Mouse (Mus musculus) left cerebral cortex, adult 2 months (tissue): Measurements from ENCODE around the gene Ift172. TPM values are rescaled to one million over a fixed set of nuclear protein-coding genes. Genes with fewer than 3 reads are reported as not detected.
A peak's percentile ranks its signal among the peaks of the same experiment; 100 is the strongest.

ENCODE experiments used
- DNase-seq, 2 experiments: peaks; one replicate each; pipeline ENCODE4 v3.0.0; 2021 to 2022; ENCODE audit warnings: low spot score in 2 of 2, mixed read lengths in 1 of 2; ENCODE audit errors: extremely low spot score in 1 of 2
- H3K27ac ChIP-seq: fragments of 200-600 bp; 2 replicates; pipeline ENCODE4 v1.8.1; 2022
- H3K4me3 ChIP-seq: fragments of 200-600 bp; 2 replicates; pipeline ENCODE4 v1.8.1; 2022
- CTCF ChIP-seq: fragments of 200-600 bp; IDR thresholded peaks from 2 replicates; pipeline ENCODE4 v1.8.1; 2022; ENCODE audit warnings: antibody characterized with exemption, mild to moderate bottlenecking, moderate library complexity
- intact Hi-C: fragments of 180-260 bp; cut with DNase I; formaldehyde crosslinking; loops from one replicate; pipeline ENCODE4 v1.15.1; 2025
- long read RNA-seq, 2 experiments: library from polyadenylated mRNA; stranded (forward); transcript quantifications; one replicate each; pipeline ENCODE4 v2.0.0; 2021; ENCODE audit warnings: borderline mapping rate in 2 of 2
- total RNA-seq, 2 experiments: library from RNA; stranded (reverse); gene quantifications; 2 replicates each; pipeline ENCODE4 v1.2.3; 2021

Gene Ift172
- 100 to 1,000 TPM; 106 to 107 TPM for total RNA-seq
- long read RNA-seq, experiment 1, full-length matches to known transcripts: 44 of 79 reads
- long read RNA-seq, experiment 1, partial matches to known transcripts: 11 of 79 reads
- long read RNA-seq, experiment 1, other reads (novel, unspliced or antisense): 24 of 79 reads
- long read RNA-seq, experiment 2, full-length matches to known transcripts: 25 of 67 reads
- long read RNA-seq, experiment 2, partial matches to known transcripts: 8 of 67 reads
- long read RNA-seq, experiment 2, other reads (novel, unspliced or antisense): 34 of 67 reads

GRCm38 (mm10) chr5:31290521-31291360 is at the start of gene Ift172:
Gene Ift172 (minus strand): TSS chr5:31291116.
- intact Hi-C loops: no loop called here
- H3K27ac ChIP-seq: peak within 1 kb of the TSS; percentile 84
- peak; percentile 95 to 96 for DNase-seq
- no peak for TF ChIP-seq CTCF
- peak within 1 kb of the TSS; percentile 55 for H3K4me3 ChIP-seq

GRCm38 (mm10) chr5:31328255-31328654 is 37.3 kb upstream of the Ift172 start:
- intact Hi-C loops: loop anchor here (1.0 kb wide), 1 partner anchor 106 kb away; no protein-coding TSS in a partner anchor
- TF ChIP-seq CTCF: peak; percentile 79
- Histone ChIP-seq H3K27ac (no peak overlapping the region), H3K4me3 (no peak overlapping the region)
- DNase-seq: peak; percentile 54 to 58

- peak; percentile 38 for TF ChIP-seq CTCF
- DNase-seq: no peak
- no peak overlapping the region for H3K4me3 ChIP-seq
- intact Hi-C loops: no loop called here
- no peak overlapping the region for H3K27ac ChIP-seq
Observed at GRCm38 (mm10) chr5:31326850-31327249, 35.9 kb upstream of the Ift172 start.

- no peak overlapping the region for H3K4me3 ChIP-seq
- DNase-seq: no peak
- intact Hi-C loops: no loop called here
- no peak overlapping the region for H3K27ac ChIP-seq
- no peak for TF ChIP-seq CTCF
Observed at GRCm38 (mm10) chr5:31324085-31324484, 33.2 kb upstream of the Ift172 start.

GRCm38 (mm10) chr5:31322776-31323175 is 31.9 kb upstream of the Ift172 start:
- intact Hi-C loops: no loop called here
- TF ChIP-seq CTCF: no peak
- no peak overlapping the region for H3K27ac ChIP-seq
- H3K4me3 ChIP-seq: no peak overlapping the region
- no peak for DNase-seq

- intact Hi-C loops: no loop called here
- H3K4me3 ChIP-seq: no peak overlapping the region
- H3K27ac ChIP-seq: no peak overlapping the region
- no peak for TF ChIP-seq CTCF
- DNase-seq: no peak
Observed at GRCm38 (mm10) chr5:31312806-31313205, 21.9 kb upstream of the Ift172 start.

- no peak overlapping the region for H3K27ac ChIP-seq
- H3K4me3 ChIP-seq: no peak overlapping the region
- intact Hi-C loops: no loop called here
- DNase-seq: no peak
- no peak for TF ChIP-seq CTCF
Observed at GRCm38 (mm10) chr5:31303093-31303492, 12.2 kb upstream of the Ift172 start.

- no peak for TF ChIP-seq CTCF
- intact Hi-C loops: no loop called here
- no peak overlapping the region for H3K4me3 ChIP-seq
- H3K27ac ChIP-seq: no peak overlapping the region
- no peak for DNase-seq
Observed at GRCm38 (mm10) chr5:31301866-31302265, 10.9 kb upstream of the Ift172 start.

- DNase-seq: no peak
- intact Hi-C loops: no loop called here
- H3K27ac ChIP-seq: no peak overlapping the region
Observed at GRCm38 (mm10) chr5:31298486-31298885, 7.6 kb upstream of the Ift172 start.

GRCm38 (mm10) chr5:31297981-31298380 is 7.1 kb upstream of the Ift172 start:
- DNase-seq: no peak
- Histone ChIP-seq H3K4me3 (no peak overlapping the region), H3K27ac (no peak overlapping the region)
- intact Hi-C loops: no loop called here
- TF ChIP-seq CTCF: no peak

More at GRCm38 (mm10) chr5:31298486-31298885, 7.6 kb upstream of the Ift172 start:
- H3K4me3 ChIP-seq: no peak overlapping the region
- TF ChIP-seq CTCF: no peak

GRCm38 (mm10) chr5:31297047-31297757 is 6.3 kb upstream of the Ift172 start, which contains the start of gene Gckr:
Gene Gckr (plus strand): TSS chr5:31297443.
- intact Hi-C loops: no loop called here
- Histone ChIP-seq H3K27ac (no peak within 1 kb of the TSS), H3K4me3 (no peak within 1 kb of the TSS; the same call in 1 of the 2 replicates)
- no peak for TF ChIP-seq CTCF
- DNase-seq: no peak

- TF ChIP-seq CTCF: no peak
- intact Hi-C loops: loop anchor here (2.0 kb wide), 1 partner anchor 55 kb away; the partner anchor contains the start of genes Gm9970 and Nrbp1
- peak within 1 kb of the TSS; percentile 83 for H3K4me3 ChIP-seq
- peak within 1 kb of the TSS; percentile 79 for H3K27ac ChIP-seq
- peak; percentile 56 to 64 for DNase-seq
Observed at GRCm38 (mm10) chr5:31295606-31296141, 4.8 kb upstream of the Ift172 start, which contains the start of gene Fndc4. Gene Fndc4 (minus strand): TSS chr5:31296080.
